Mouse (Mus musculus) limb, embryonic 12.5 days (tissue): ENCODE measurements at regions not wholly inside any gene's neighbourhood (a gene's known extent, or its start where the extent isn't known, plus 50 kb on each side); places are given as distances from the start of the nearest gene placed in this dataset.

Source experiments
- ATAC-seq: fragments of 200-750 bp; cut with Nextera tagmentation; 2 replicates; pipeline ENCODE4 v1.8.0; 2017; ENCODE audit warnings: low read depth, moderate TSS enrichment; ENCODE audit not compliant: insufficient number of reproducible peaks, insufficient read depth, low FRiP score, low TSS enrichment
- H3K27ac ChIP-seq: fragments of 300-500 bp; sonication (generic); 2 replicates; pipeline ENCODE4 v1.5.1; 2016; ENCODE audit warnings: mild to moderate bottlenecking, moderate library complexity
- H3K27me3 ChIP-seq: fragments of 300-500 bp; sonication (generic); 2 replicates; pipeline ENCODE4 v1.6.1; 2016; ENCODE audit warnings: mild to moderate bottlenecking, moderate library complexity
- H3K36me3 ChIP-seq: fragments of 300-500 bp; sonication (generic); 2 replicates; pipeline ENCODE4 v1.6.1; 2016; ENCODE audit warnings: mild to moderate bottlenecking, moderate library complexity
- H3K4me1 ChIP-seq: fragments of 300-500 bp; sonication (generic); replicated peaks from 2 replicates; pipeline ENCODE4 v1.6.1; 2016
- H3K4me2 ChIP-seq: fragments of 300-500 bp; sonication (generic); 2 replicates; pipeline ENCODE4 v1.6.1; 2016; ENCODE audit warnings: mild to moderate bottlenecking, moderate library complexity
- H3K4me3 ChIP-seq: fragments of 300-500 bp; sonication (generic); replicated peaks from 2 replicates; pipeline ENCODE4 v1.5.1; 2016; ENCODE audit warnings: mild to moderate bottlenecking
- H3K9ac ChIP-seq: fragments of 300-500 bp; sonication (generic); replicated peaks from 2 replicates; pipeline ENCODE4 v1.6.1; 2016; ENCODE audit warnings: mild to moderate bottlenecking, moderate library complexity
- H3K9me3 ChIP-seq: fragments of 300-500 bp; sonication (generic); 2 replicates; pipeline ENCODE4 v1.6.1; 2016; ENCODE audit warnings: mild to moderate bottlenecking, moderate library complexity
- WGBS: fragments of 180-500 bp; shearing (Covaris S2); methylation state at CpG from one replicate; pipeline ENCODE4 v1.1.7; 2016; 5-methylcytosine and 5-hydroxymethylcytosine counted together

DNA sequence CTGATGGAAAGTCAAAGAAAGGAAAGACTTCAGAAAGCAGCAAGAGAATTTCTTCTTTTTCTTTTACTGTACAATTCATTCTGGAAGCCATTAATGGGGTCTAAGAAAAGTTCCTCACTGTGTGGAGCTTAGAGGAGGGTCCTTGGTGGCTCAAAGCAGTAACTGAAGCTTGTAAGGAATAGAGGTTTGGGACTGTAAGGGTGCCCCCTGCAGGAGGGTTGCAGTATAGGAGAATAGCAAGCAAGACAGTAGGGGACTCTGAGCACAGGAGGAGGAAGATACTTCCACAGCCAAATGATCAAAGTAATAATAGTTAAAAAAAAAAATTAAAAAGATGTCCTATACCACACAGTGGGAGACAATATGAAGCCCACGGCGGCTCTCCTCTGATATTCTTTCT, 382.8 kb upstream of the Gm6657 start:
- Histone ChIP-seq H3K9me3 (no peaks in the 10 kb centered on the region), H3K4me1 (0 out of 2 replicates have a peak, but pooled peaks cover 4% of the 10 kb centered on the region), H3K27me3 (no peaks in the 10 kb centered on the region), H3K4me2 (no peak overlapping the region), H3K9ac (no peak overlapping the region), H3K27ac (no peak overlapping the region), H3K36me3 (no peaks in the 10 kb centered on the region), H3K4me3 (no peak overlapping the region)
- WGBS, result 54% methylated on average over 2 of the region's 2 CpGs
- ATAC-seq, result no peak

DNA sequence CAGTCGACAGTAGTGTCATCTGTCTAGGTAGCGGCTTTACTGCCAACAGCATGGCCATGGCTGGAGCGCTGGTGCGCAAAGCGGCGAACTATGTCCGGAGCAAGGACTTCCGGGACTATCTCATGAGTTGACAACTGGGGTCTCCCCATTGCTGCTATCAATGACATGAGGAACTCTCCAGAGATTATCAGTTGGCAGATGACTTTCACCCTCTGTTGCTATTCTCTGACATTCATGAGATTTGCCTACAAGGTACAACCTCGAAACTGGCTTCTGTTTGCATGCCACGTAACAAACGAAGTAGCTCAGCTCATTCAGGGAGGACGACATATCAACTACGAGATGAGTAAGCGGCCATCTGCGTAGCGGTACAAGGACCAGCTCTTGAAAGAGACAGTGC, 374.6 kb upstream of the Gm6657 start:
- Histone ChIP-seq H3K9me3 (no peaks in the 10 kb centered on the region), H3K4me1 (no peaks in the 10 kb centered on the region), H3K4me3 (no peak overlapping the region), H3K27ac (no peak overlapping the region), H3K27me3 (no peaks in the 10 kb centered on the region), H3K36me3 (no peaks in the 10 kb centered on the region), H3K4me2 (no peak overlapping the region), H3K9ac (no peak overlapping the region)
- 94% methylated on average over 16 of the region's 16 CpGs for WGBS
- no peak for ATAC-seq

DNA sequence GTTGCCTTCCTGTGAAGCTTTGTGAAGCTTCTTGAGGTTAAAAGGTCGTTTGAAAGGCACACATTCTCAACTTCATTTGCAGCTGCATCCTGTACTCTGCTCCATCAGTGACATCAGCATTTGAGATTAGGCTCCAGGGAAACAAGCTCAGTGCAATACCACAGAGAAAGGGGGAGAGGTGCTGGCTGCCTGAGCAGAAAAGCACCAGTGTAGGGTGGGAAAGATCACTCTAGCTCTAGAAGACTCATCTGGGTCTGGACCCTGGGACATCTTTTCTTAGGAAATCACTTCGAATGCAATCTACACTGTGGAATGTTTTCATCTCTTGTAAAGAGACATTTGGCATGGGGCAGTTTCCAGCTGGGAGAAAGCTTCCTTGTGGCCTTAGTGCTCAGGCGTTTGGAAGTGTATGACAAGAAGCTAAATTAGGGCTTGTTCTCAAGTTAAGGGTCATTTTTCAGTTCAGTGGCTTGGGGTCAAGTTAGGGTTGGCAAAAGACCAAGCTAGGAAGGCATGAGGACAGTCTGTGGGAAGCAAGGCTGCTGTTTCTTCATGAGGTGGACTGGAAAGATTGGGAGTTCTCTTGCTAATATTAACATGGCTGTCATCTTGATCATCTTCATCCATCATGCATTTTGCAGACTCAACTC, 370.5 kb upstream of the Gm6657 start:
- 40% methylated on average over 3 of the region's 3 CpGs for WGBS

DNA sequence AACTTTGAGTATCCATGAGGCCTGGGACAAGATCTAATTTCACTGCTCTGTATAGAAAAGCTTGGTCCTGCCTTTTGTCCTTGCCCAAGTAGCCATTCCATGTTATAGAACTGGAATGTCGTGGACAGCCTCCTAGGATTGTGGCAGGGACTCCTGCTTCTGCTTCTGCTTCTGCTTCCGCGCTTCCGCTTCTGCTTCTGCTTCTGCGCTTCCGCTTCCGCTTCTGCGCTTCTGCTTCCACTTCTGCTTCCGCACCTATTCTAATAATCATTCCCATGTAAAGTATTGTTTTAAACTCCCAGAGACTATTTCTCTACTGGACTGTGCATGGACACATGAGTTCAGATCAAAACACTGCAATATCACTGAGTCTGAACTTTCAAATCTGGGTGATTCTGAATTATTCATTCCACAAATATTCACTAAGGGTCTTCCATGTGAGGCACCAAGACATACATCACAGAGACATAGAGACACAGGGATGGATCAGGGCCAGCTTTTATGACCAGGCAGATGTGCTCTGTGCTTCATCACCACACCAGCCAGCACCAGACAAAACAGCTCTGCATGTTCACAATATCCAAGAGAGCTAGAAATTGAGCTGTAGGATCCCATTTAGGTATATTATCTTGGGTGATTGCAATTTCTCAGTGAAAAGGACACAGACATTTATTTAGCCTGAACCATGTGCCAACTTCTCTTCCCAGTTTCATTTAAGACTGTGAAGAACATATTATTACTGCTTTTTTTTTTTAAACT, 360.5 kb upstream of the Gm6657 start:
- Histone ChIP-seq H3K4me1 (no peaks in the 10 kb centered on the region), H3K4me2 (no peak overlapping the region), H3K27me3 (no peaks in the 10 kb centered on the region), H3K4me3 (no peak overlapping the region), H3K9ac (no peak overlapping the region), H3K9me3 (no peaks in the 10 kb centered on the region), H3K36me3 (no peaks in the 10 kb centered on the region), H3K27ac (no peak overlapping the region)
- ATAC-seq, result no peak
- WGBS, result 93% methylated on average over 9 of the region's 9 CpGs

More for the DNA sequence above, 370.5 kb upstream of the Gm6657 start:
- H3K27me3 ChIP-seq, result no peaks in the 10 kb centered on the region
- no peak overlapping the region for H3K9ac ChIP-seq
- H3K4me3 ChIP-seq, result no peak overlapping the region
- H3K27ac ChIP-seq, result no peak overlapping the region
- H3K4me1 ChIP-seq, result no peaks in the 10 kb centered on the region
- H3K9me3 ChIP-seq, result 0 out of 2 replicates have a peak, but pooled peaks cover 5% of the 10 kb centered on the region
- no peak overlapping the region for H3K4me2 ChIP-seq
- no peak for ATAC-seq
- H3K36me3 ChIP-seq, result no peaks in the 10 kb centered on the region

DNA sequence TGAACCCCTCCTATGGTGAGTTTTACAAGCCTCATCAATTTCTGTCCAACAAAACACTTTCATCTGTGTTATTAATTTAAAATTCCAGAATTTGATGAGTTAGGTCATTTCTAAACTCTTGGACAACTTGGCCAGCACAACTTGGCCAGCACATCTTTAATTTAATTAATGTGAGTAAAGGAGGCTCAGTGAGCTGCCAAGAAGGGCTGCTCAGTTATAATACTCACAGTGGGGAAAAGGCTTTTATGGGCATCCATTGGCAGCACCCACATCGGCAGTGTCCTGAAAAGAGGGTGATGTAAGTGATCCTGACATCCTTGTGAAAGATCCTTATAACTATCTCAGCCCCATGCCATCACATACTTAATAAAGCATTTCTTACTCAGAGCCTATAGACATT, 359.2 kb upstream of the Gm6657 start:
- Histone ChIP-seq H3K9ac (no peak overlapping the region), H3K27me3 (no peaks in the 10 kb centered on the region), H3K4me2 (no peak overlapping the region), H3K27ac (no peak overlapping the region), H3K9me3 (no peaks in the 10 kb centered on the region), H3K4me3 (no peak overlapping the region), H3K4me1 (no peaks in the 10 kb centered on the region), H3K36me3 (no peaks in the 10 kb centered on the region)
- no peak for ATAC-seq
- WGBS, result 81% methylated on average over 1 of the region's 1 CpGs

DNA sequence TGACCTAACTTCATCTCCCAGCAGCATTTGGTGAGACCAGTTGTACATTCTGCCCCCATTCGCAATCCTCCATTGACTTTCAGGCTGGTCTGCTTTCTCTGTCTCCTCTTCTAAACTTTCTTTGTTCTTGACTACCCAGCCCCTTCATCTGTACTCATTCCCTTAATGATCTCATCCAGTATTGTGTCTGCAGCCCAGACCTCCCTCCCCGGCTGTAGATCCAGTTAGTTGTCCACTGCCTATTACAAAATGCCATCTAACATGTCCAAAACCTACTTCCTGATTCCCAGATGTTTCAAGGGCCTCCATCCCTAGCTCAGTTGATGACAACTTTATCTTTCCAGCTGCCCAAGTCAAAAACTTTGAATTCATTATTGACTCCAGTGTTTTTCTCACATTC, 357.8 kb upstream of the Gm6657 start:
- no peak for ATAC-seq
- Histone ChIP-seq H3K9ac (no peak overlapping the region), H3K4me3 (no peak overlapping the region), H3K4me2 (no peak overlapping the region), H3K4me1 (no peaks in the 10 kb centered on the region), H3K27me3 (no peaks in the 10 kb centered on the region), H3K36me3 (no peaks in the 10 kb centered on the region), H3K9me3 (no peaks in the 10 kb centered on the region), H3K27ac (no peak overlapping the region)
- 76% methylated on average over 2 of the region's 2 CpGs for WGBS

DNA sequence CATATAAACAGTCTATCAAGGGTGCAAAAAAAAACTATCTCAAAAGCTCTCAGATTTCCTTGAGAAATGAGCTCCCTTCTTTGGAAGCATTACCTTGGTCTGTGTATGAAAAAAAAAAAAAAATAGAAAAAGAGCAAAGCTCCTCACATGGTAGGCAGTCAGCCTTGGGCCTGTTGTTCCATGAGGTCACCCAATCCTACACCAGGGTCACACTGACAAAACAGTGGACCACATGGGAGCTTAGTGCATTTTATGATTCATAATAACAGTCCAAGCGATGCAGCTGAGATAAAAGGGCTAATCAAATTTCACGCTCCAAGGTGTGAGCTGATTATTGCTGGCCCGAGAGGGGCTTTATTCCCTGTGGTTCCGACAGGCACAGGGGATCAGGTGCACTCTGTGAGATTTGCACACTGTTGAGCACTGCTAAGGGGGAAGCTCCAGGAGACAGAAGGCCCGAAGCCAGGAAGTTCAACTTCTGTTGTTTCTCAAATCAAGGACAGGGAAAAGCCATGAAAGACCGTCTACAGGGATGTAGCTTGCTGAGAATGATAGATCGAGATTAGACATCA, 352.1 kb upstream of the Gm6657 start:
- Histone ChIP-seq H3K9me3 (no peaks in the 10 kb centered on the region), H3K27me3 (no peaks in the 10 kb centered on the region), H3K4me3 (no peak overlapping the region), H3K36me3 (no peaks in the 10 kb centered on the region), H3K4me1 (no peaks in the 10 kb centered on the region), H3K9ac (no peak overlapping the region), H3K27ac (no peak overlapping the region), H3K4me2 (no peak overlapping the region)
- whole genome bisulfite sequencing, result 71% methylated on average over 7 of the region's 7 CpGs
- no peak for ATAC-seq

DNA sequence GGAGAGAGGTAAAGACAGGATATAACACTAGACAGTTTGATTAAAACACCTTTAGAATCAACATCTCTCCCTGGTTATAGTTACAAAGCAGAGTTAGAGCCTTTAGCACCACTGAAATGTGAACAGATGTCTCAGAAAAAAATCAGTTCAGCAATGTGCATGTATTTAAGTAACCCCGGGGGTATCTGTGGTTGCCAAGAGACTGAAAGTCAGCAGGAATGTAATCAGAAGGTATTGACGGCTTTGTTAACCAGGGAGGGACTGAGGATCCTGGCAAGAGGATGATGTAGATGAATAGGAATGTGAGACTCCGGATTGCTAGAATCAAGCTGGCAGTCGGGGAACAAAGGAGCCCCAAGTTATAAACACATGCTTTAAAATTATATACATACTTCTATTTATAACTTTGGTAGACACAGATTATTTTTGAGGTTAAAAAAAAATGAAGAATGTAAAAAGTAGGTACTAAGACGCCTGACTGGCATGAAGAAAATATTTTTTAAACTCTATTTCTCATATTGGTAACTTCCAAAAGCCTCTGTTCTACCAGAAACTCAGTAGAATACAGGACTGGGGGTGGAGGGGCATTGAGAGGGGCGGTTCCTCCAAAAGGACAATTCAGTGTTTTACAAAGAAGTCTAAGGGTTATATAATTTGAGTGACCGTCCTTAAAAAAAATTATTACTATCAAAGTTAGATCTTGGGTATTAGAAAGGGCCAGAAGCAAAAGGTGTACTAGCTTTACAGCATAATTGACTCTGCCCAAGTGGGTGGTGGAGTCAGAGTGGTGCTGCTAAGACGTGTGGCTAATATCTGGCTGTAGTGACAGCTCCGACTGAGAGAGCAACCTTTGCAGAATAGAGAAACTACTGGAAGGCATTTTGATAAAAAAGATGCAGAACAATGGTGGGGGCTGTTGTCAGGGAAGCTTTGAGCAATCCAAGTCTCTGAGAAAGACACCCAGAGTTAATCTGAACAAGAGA, 341.2 kb upstream of the Gm6657 start:
- H3K27ac ChIP-seq, result no peak overlapping the region
- peaks cover 27% of the 10 kb centered on the region for H3K4me1 ChIP-seq
- ATAC-seq, result no peak

DNA sequence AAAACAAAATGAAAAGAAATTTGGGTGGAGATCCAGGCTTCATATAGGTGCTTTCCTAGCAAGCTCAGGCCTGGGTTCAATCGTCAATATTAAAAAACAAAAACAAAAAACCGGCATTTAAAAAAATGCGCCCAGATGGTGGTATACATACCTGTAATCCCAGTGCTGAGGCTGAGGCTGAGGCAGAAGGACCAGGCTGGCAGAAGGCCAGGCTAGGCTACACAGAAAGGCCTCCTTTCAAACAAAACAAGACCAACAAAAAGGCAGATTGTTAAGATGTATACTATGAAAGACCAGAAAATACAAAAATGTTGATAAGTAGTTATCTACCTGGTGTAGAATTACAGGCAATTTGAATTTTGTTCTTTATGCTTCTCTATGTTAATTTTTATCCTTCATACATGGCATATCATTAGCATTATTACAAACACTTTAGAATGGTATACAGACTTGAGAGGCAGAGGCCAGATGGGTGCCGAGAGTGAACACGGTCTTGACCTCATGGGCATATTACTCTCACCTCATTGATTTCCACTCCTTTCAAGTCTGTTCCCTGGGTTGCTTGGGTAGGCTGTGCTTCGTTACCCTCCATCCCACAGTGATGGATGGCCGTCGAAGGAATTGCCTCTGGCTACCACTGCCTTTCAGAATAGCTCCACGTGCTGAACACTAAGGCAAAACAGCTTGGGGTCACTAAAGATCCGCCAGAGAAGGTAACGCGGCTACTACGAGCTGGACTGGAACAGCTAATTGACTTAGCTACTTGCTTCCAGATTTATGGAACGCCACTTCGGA, 339.6 kb upstream of the Gm6657 start:
- Histone ChIP-seq H3K9me3 (no peaks in the 10 kb centered on the region), H3K36me3 (no peaks in the 10 kb centered on the region), H3K9ac (no peak overlapping the region), H3K4me2 (no peak overlapping the region), H3K27ac (no peak overlapping the region), H3K4me3 (no peak overlapping the region), H3K4me1 (peaks cover 27% of the 10 kb centered on the region), H3K27me3 (no peaks in the 10 kb centered on the region; the same call in 1 of the 2 replicates)
- WGBS, result 24% methylated on average over 15 of the region's 15 CpGs
- ATAC-seq, result peak; percentile 56

More for the DNA sequence above, 341.2 kb upstream of the Gm6657 start:
- Histone ChIP-seq H3K9me3 (no peaks in the 10 kb centered on the region), H3K27me3 (no peaks in the 10 kb centered on the region; the same call in 1 of the 2 replicates), H3K36me3 (no peaks in the 10 kb centered on the region), H3K4me2 (no peak overlapping the region), H3K9ac (no peak overlapping the region), H3K4me3 (no peak overlapping the region)
- WGBS, result 35% methylated on average over 9 of the region's 9 CpGs

DNA sequence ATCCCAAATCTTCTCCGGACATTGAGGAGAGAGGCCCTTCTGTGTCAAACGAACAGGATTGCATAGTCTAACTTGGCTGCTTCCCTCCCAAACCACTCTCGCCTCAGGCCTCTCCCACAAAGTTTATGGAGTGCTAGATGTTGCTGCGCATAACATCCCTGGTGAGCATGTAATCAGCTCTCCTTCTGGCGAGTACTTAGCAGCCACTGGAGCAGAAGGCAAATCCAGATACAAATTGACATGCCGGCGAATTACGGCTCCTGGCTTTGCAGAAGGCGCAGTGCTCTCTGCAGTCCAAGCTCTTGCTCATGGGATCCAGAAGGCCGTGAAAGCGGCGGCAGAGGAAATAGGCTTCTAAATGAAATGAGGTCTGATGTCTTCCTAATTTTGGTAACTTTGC, 338.2 kb upstream of the Gm6657 start:
- no peak for ATAC-seq
- Histone ChIP-seq H3K36me3 (no peaks in the 10 kb centered on the region), H3K27me3 (no peaks in the 10 kb centered on the region; the same call in 1 of the 2 replicates), H3K4me3 (no peak overlapping the region), H3K4me1 (peaks cover 27% of the 10 kb centered on the region), H3K4me2 (peak overlapping the region; percentile 9; the same call in 1 of the 2 replicates), H3K9me3 (no peaks in the 10 kb centered on the region), H3K9ac (no peak overlapping the region), H3K27ac (no peak overlapping the region)
- 20% methylated on average over 12 of the region's 12 CpGs for WGBS
